Mouse (Mus musculus) kidney, embryonic 15.5 days (tissue): Measurements from ENCODE around the gene Plppr1. TPM values are rescaled to one million over a fixed set of nuclear protein-coding genes. Genes with fewer than 3 reads are reported as not detected.

ENCODE experiments used
- ATAC-seq: fragments of 200-750 bp; cut with Nextera tagmentation; replicated peaks from 2 replicates; pipeline ENCODE4 v1.8.0; 2017; ENCODE audit warnings: moderate TSS enrichment; ENCODE audit not compliant: low FRiP score
- H3K27ac ChIP-seq: fragments of 300-500 bp; sonication (generic); 2 replicates; pipeline ENCODE4 v1.5.1; 2015; ENCODE audit warnings: mild to moderate bottlenecking, inconsistent platforms
- H3K27me3 ChIP-seq: fragments of 300-500 bp; sonication (generic); 2 replicates; pipeline ENCODE4 v1.6.1; 2015; ENCODE audit warnings: inconsistent platforms
- H3K36me3 ChIP-seq: fragments of 300-500 bp; sonication (generic); 2 replicates; pipeline ENCODE4 v1.6.1; 2015; ENCODE audit warnings: inconsistent platforms
- H3K4me1 ChIP-seq: fragments of 300-500 bp; sonication (generic); 2 replicates; pipeline ENCODE4 v1.6.1; 2015; ENCODE audit warnings: inconsistent platforms
- H3K4me2 ChIP-seq: fragments of 300-500 bp; sonication (generic); 2 replicates; pipeline ENCODE4 v1.6.1; 2015; ENCODE audit warnings: moderate library complexity, mild to moderate bottlenecking, inconsistent platforms
- H3K4me3 ChIP-seq: fragments of 300-500 bp; sonication (generic); replicated peaks from 2 replicates; pipeline ENCODE4 v1.5.1; 2015; ENCODE audit warnings: mild to moderate bottlenecking, inconsistent platforms
- H3K9ac ChIP-seq: fragments of 300-500 bp; sonication (generic); 2 replicates; pipeline ENCODE4 v1.6.1; 2015; ENCODE audit warnings: mild to moderate bottlenecking, inconsistent platforms
- H3K9me3 ChIP-seq: fragments of 300-500 bp; sonication (generic); replicated peaks from 2 replicates; pipeline ENCODE4 v1.6.1; 2016; ENCODE audit warnings: inconsistent platforms
- WGBS: fragments of 180-500 bp; shearing (Covaris S2); methylation state at CpG from one replicate; pipeline ENCODE4 v1.1.7; 2015; ENCODE audit warnings: mixed read lengths; 5-methylcytosine and 5-hydroxymethylcytosine counted together
- polyA plus RNA-seq: library from polyadenylated mRNA; unstranded; fragments of >200 nt; fragmentation: Nextera tagmentation; extraction: Ambion mirVana; gene quantifications from 2 replicates; pipeline ENCODE4 v1.2.1, GENCODE M21; 2015

Plppr1 gene
- polyA plus RNA-seq, 1 experiment from 2014 or later = 5.0 TPM

GRCm38 (mm10) chr4:49075881-49076280, 16.8 kb downstream of the Plppr1 start:
- H3K9me3 ChIP-seq = no peaks in the 10 kb centered on the region
- no peaks in the 10 kb centered on the region for H3K4me1 ChIP-seq
- H3K4me3 ChIP-seq = no peak overlapping the region
- no peaks in the 10 kb centered on the region for H3K36me3 ChIP-seq
- H3K9ac ChIP-seq = no peak overlapping the region
- H3K27ac ChIP-seq = no peak overlapping the region
- H3K4me2 ChIP-seq = no peak overlapping the region
- H3K27me3 ChIP-seq = no peaks in the 10 kb centered on the region
- no peak for ATAC-seq
- 81% methylated on average over 2 of the region's 2 CpGs for WGBS

DNA sequence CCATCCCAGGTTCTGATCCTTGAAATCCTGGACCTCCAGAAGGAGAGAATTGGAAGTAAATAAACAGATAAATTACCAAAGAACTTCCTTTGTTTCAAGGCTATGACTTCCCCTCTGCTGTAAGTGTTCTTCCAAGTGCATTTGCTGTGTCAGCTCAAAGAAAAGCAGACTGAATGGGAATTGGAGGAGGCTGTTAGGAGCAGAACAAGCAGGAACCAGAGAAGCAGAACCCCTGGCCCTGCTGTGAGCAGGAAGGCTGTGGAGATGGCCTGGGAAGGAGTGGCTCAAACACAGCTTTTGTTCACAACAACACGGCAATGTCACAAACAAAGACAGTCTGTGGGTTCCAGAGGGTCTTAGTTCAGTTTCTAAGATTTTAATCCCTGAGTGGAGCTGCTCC, 20.3 kb downstream of the Plppr1 start:
- ATAC-seq = no peak
- Histone ChIP-seq H3K27me3 (no peaks in the 10 kb centered on the region), H3K4me1 (no peaks in the 10 kb centered on the region), H3K4me3 (no peak overlapping the region), H3K27ac (no peak overlapping the region), H3K9me3 (0 out of 2 replicates have a peak, but pooled peaks cover 3% of the 10 kb centered on the region), H3K36me3 (no peaks in the 10 kb centered on the region), H3K4me2 (no peak overlapping the region), H3K9ac (no peak overlapping the region)
- WGBS = 52% methylated on average over 1 of the region's 1 CpGs

DNA sequence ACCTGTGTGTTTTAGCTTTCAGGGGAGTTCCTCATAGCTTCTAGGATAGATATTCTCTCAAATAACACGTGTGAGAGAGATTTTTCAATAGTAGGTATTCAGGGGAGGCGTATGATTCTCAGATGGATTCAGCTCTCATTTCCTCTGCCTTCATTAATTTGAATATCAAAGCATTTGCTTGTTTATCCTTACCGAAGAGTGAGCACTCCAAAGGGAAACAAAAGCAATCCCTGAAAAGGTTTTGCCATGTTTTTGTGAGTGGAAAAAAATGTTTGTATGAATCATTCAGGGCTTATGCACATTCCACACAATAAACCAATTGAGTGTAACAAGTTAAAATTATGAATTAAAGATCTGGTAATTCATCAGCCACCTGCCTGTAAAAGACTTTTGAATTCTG, 29.1 kb downstream of the Plppr1 start:
- Histone ChIP-seq H3K4me3 (no peak overlapping the region), H3K9ac (no peak overlapping the region), H3K9me3 (0 out of 2 replicates have a peak, but pooled peaks cover 3% of the 10 kb centered on the region), H3K4me1 (no peaks in the 10 kb centered on the region), H3K27me3 (no peaks in the 10 kb centered on the region), H3K36me3 (no peaks in the 10 kb centered on the region), H3K4me2 (no peak overlapping the region), H3K27ac (no peak overlapping the region)
- ATAC-seq = no peak
- WGBS = 57% methylated on average over 3 of the region's 3 CpGs

DNA sequence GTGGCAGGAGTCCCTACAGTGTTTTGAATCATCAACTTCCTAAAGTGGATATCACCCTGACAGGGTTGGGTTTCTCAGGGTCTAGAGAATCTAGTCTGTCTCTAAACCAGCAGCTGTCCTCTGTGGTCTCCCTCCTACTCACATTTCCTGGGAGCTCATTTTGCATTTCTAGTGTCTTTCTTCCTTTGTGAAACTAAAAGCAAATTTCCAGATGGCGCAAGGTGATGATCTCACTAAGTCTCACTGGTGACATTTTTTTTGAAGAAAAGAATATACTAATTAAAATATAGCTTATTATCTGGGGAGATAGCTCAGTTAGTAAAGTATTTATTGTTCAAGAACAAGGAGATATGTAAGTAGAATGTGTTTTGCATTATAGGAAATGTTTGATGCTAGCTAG, 31.4 kb downstream of the Plppr1 start:
- Histone ChIP-seq H3K9ac (no peak overlapping the region), H3K27me3 (no peaks in the 10 kb centered on the region), H3K27ac (no peak overlapping the region), H3K36me3 (no peaks in the 10 kb centered on the region), H3K4me1 (no peaks in the 10 kb centered on the region), H3K4me3 (no peak overlapping the region), H3K4me2 (no peak overlapping the region), H3K9me3 (no peaks in the 10 kb centered on the region)
- WGBS = 84% methylated on average over 1 of the region's 1 CpGs
- ATAC-seq = no peak

- no peaks in the 10 kb centered on the region for H3K27me3 ChIP-seq
- 55% methylated on average over 2 of the region's 2 CpGs for WGBS
- H3K27ac ChIP-seq = no peak overlapping the region
- no peaks in the 10 kb centered on the region for H3K36me3 ChIP-seq
- no peak overlapping the region for H3K4me3 ChIP-seq
- no peak overlapping the region for H3K4me2 ChIP-seq
- ATAC-seq = 0 out of 2 replicates have a peak, but pooled peaks have one; percentile 25
- H3K4me1 ChIP-seq = no peaks in the 10 kb centered on the region
- no peaks in the 10 kb centered on the region for H3K9me3 ChIP-seq
- H3K9ac ChIP-seq = no peak overlapping the region
These were observed 40.4 kb downstream of the Plppr1 start for GRCm38 (mm10) chr4:49099448-49099847.

DNA sequence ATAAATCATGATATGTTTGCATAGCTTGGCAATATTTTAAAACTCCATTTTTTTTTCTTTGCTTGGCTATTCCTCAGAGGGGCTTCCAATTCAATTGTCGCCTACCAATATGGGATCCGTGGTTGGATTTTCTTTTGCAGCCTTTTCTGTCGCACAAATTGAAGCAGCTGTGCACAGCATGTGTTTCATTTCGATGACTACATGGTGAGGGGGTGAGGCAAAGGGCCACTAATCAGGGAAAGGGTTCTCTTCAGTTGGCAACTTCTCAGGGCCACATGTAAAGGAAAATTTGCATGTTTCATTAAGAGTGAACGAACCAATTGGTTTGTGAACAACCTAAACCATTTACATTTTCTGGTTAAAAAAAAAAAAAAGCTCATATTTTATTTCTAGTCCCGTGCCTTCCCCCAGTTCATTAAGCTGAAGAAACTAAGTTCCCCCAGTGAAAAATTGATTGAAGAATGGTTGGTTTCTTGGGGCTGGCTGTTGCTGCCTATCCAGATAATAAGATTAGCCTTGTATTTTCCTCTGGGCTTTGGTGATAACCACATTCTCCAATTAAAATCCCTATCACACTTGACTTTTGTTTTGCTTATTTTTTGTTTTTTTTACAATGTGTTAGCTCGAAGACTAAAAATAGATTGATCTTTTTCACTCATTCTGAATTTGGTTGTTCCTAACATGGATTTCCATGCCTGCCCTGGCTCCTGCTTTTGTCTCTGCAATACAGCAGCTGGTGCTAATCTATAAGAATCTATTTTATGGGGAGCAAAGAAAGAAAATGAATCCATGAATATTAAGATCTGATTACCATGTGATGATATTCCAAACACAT, 43.1 kb downstream of the Plppr1 start:
- no peaks in the 10 kb centered on the region for H3K4me1 ChIP-seq
- H3K9ac ChIP-seq = no peak overlapping the region
- no peak overlapping the region for H3K4me3 ChIP-seq
- H3K27ac ChIP-seq = no peak overlapping the region
- no peak overlapping the region for H3K4me2 ChIP-seq
- H3K36me3 ChIP-seq = no peaks in the 10 kb centered on the region
- no peak for ATAC-seq
- 65% methylated on average over 7 of the region's 7 CpGs for WGBS
- H3K9me3 ChIP-seq = no peaks in the 10 kb centered on the region
- H3K27me3 ChIP-seq = no peaks in the 10 kb centered on the region

GRCm38 (mm10) chr4:49102769-49103193, 43.7 kb downstream of the Plppr1 start:
- Histone ChIP-seq H3K27me3 (no peaks in the 10 kb centered on the region), H3K9ac (no peak overlapping the region), H3K4me1 (no peaks in the 10 kb centered on the region), H3K27ac (no peak overlapping the region), H3K4me2 (no peak overlapping the region), H3K9me3 (no peaks in the 10 kb centered on the region), H3K4me3 (no peak overlapping the region), H3K36me3 (no peaks in the 10 kb centered on the region)
- 93% methylated on average over 4 of the region's 4 CpGs for WGBS
- no peak for ATAC-seq

GRCm38 (mm10) chr4:49104860-49105259, 45.8 kb downstream of the Plppr1 start:
- ATAC-seq = peak; percentile 82
- no peak overlapping the region for H3K4me3 ChIP-seq
- H3K36me3 ChIP-seq = no peaks in the 10 kb centered on the region
- 59% methylated on average over 8 of the region's 8 CpGs for WGBS
- H3K4me2 ChIP-seq = no peak overlapping the region
- H3K4me1 ChIP-seq = 0 out of 2 replicates have a peak, but pooled peaks cover 3% of the 10 kb centered on the region
- peak overlapping the region; percentile 64 for H3K27ac ChIP-seq
- H3K9ac ChIP-seq = no peak overlapping the region
- H3K9me3 ChIP-seq = no peaks in the 10 kb centered on the region
- no peaks in the 10 kb centered on the region for H3K27me3 ChIP-seq

- Histone ChIP-seq H3K27me3 (no peaks in the 10 kb centered on the region), H3K4me2 (no peak overlapping the region), H3K4me3 (no peak overlapping the region), H3K4me1 (0 out of 2 replicates have a peak, but pooled peaks cover 5% of the 10 kb centered on the region), H3K9me3 (no peaks in the 10 kb centered on the region), H3K27ac (no peak overlapping the region), H3K9ac (no peak overlapping the region), H3K36me3 (no peaks in the 10 kb centered on the region)
- 0 out of 2 replicates have a peak, but pooled peaks have one; percentile 35 for ATAC-seq
- 59% methylated on average over 4 of the region's 4 CpGs for WGBS
These were observed 48.8 kb downstream of the Plppr1 start for GRCm38 (mm10) chr4:49107895-49108294.

DNA sequence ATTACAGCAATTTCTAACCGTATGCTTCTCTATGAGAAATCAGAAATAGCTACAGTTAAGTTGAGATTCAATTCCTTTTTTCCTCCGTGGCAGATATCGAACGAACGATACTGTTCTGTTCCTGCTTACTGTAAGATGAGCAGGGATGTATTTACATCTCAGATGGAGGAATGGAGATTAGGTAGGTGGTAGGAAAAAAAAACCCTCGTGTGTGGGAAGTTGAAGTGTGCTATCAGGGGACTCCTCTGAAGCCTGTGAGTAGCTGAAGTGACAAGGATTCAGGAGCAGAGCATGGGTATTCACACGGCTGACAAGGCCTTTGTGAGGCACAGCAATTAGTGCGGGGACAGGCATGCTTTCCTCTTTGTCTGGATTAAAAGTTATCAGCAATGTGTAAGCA, 49.3 kb downstream of the Plppr1 start:
- no peaks in the 10 kb centered on the region for H3K36me3 ChIP-seq
- no peaks in the 10 kb centered on the region for H3K9me3 ChIP-seq
- 0 out of 2 replicates have a peak, but pooled peaks cover 5% of the 10 kb centered on the region for H3K4me1 ChIP-seq
- H3K9ac ChIP-seq = no peak overlapping the region
- no peak overlapping the region for H3K4me2 ChIP-seq
- no peak overlapping the region for H3K4me3 ChIP-seq
- no peak overlapping the region for H3K27ac ChIP-seq
- no peaks in the 10 kb centered on the region for H3K27me3 ChIP-seq
- ATAC-seq = no peak
- 71% methylated on average over 8 of the region's 8 CpGs for WGBS

- WGBS = 43% methylated on average over 5 of the region's 5 CpGs
- H3K9me3 ChIP-seq = no peaks in the 10 kb centered on the region
- no peak overlapping the region for H3K4me3 ChIP-seq
- H3K36me3 ChIP-seq = no peaks in the 10 kb centered on the region
- no peak for ATAC-seq
- H3K4me1 ChIP-seq = 0 out of 2 replicates have a peak, but pooled peaks cover 5% of the 10 kb centered on the region
- no peaks in the 10 kb centered on the region for H3K27me3 ChIP-seq
- no peak overlapping the region for H3K4me2 ChIP-seq
- H3K27ac ChIP-seq = no peak overlapping the region
- no peak overlapping the region for H3K9ac ChIP-seq
These were observed 50.9 kb downstream of the Plppr1 start for GRCm38 (mm10) chr4:49109989-49110388.

DNA sequence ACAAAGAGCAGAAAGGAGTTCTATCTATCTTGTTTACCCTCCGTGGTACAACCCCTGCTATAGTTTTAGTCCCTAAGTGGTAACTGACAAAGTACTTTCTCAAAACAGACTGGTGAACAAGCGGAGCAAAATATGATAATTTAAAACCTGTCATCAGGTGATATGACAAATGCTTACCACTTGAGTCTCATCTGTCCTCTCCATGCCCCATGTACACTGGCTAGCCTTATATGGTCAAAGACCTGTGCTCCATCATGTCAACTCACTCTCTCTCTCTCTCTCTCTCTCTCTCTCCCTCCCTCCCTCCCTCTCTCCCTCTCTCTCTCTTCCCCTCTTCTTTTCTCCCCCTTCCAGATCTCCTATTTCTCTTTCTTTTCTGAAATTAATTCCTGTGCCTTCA, 59.8 kb downstream of the Plppr1 start:
- H3K4me2 ChIP-seq = no peak overlapping the region
- 90% methylated on average over 2 of the region's 2 CpGs for WGBS
- no peaks in the 10 kb centered on the region for H3K36me3 ChIP-seq
- ATAC-seq = no peak
- H3K9me3 ChIP-seq = no peaks in the 10 kb centered on the region
- no peaks in the 10 kb centered on the region for H3K27me3 ChIP-seq
- H3K27ac ChIP-seq = no peak overlapping the region
- H3K4me3 ChIP-seq = no peak overlapping the region
- H3K4me1 ChIP-seq = no peaks in the 10 kb centered on the region
- H3K9ac ChIP-seq = no peak overlapping the region
